Mouse (Mus musculus): ENCODE data around the gene Ifi35.
A peak's percentile ranks its signal among the peaks of the same experiment; 100 is the strongest.
"Not testable (repeated sequence)": the region's sequence is repeated elsewhere in the genome, so short reads cannot be mapped to it uniquely, and the experiment has no call there.

The Ifi35 gene

GRCm38 (mm10) chr11:101448274-101448746, at the start of gene Ifi35:
Ifi35 (plus strand) TSS chr11:101448407.
- no peak for DNase-seq (ENCODE audit: low spot score in 2 of 2)

GRCm38 (mm10) chr11:101415306-101415705, 32.9 kb upstream of the Ifi35 start:
- DNase-seq (ENCODE audit: low spot score in 2 of 2): no peak

GRCm38 (mm10) chr11:101416433-101417100, 31.6 kb upstream of the Ifi35 start:
- DNase-seq (ENCODE audit: low spot score in 2 of 2): no peak

- DNase-seq (ENCODE audit: low spot score in 2 of 2): peak; percentile 78 to 79
Observed at GRCm38 (mm10) chr11:101417101-101417855, 30.9 kb upstream of the Ifi35 start, which contains the start of gene Aarsd1. Aarsd1 (minus strand) TSS chr11:101417615.

- peak; percentile 37 to 64 for DNase-seq (ENCODE audit: low spot score in 2 of 2)
Observed at GRCm38 (mm10) chr11:101418991-101419390, 29.2 kb upstream of the Ifi35 start.

- DNase-seq (ENCODE audit: low spot score in 2 of 2): no peak
Observed at GRCm38 (mm10) chr11:101419610-101420009, 28.6 kb upstream of the Ifi35 start.

- no peak for DNase-seq (ENCODE audit: low spot score in 2 of 2)
Observed at GRCm38 (mm10) chr11:101420148-101420547, 28.1 kb upstream of the Ifi35 start.

GRCm38 (mm10) chr11:101424105-101424851, 23.9 kb upstream of the Ifi35 start, which contains the start of gene Gm27029:
Gm27029 (minus strand) TSS chr11:101424796.
- DNase-seq (ENCODE audit: low spot score in 2 of 2): peak in 1 of 2 experiments; percentile 42

- DNase-seq (ENCODE audit: low spot score in 2 of 2): peak; percentile 96
Observed at GRCm38 (mm10) chr11:101424925-101425813, 23.0 kb upstream of the Ifi35 start, which contains the start of the genes Rundc1 and Ptges3l. Rundc1 (plus strand) TSS chr11:101425085. Ptges3l (minus strand) TSS chr11:101425333.

- no peak for DNase-seq (ENCODE audit: low spot score in 2 of 2)
Observed at GRCm38 (mm10) chr11:101426165-101426564, 22.0 kb upstream of the Ifi35 start.

- DNase-seq (ENCODE audit: low spot score in 2 of 2): no peak
Observed at GRCm38 (mm10) chr11:101431327-101431726, 16.9 kb upstream of the Ifi35 start.

GRCm38 (mm10) chr11:101433396-101433795, 14.8 kb upstream of the Ifi35 start:
- DNase-seq (ENCODE audit: low spot score in 2 of 2): no peak

GRCm38 (mm10) chr11:101435831-101436230, 12.4 kb upstream of the Ifi35 start:
- no peak for DNase-seq (ENCODE audit: low spot score in 2 of 2)

- DNase-seq (ENCODE audit: low spot score in 2 of 2): no peak
Observed at GRCm38 (mm10) chr11:101436916-101437315, 11.3 kb upstream of the Ifi35 start.

- not testable (repeated sequence) for DNase-seq (ENCODE audit: low spot score in 2 of 2)
Observed at GRCm38 (mm10) chr11:101438006-101438405, 10.2 kb upstream of the Ifi35 start.

GRCm38 (mm10) chr11:101441450-101442126, 6.6 kb upstream of the Ifi35 start:
- not testable (repeated sequence) for DNase-seq (ENCODE audit: low spot score in 2 of 2)

- peak; percentile 95 to 97 for DNase-seq (ENCODE audit: low spot score in 2 of 2)
Observed at GRCm38 (mm10) chr11:101442127-101442693, 6.0 kb upstream of the Ifi35 start, which contains the start of gene Rpl27. Rpl27 (plus strand) TSS chr11:101442298.

- DNase-seq (ENCODE audit: low spot score in 2 of 2): no peak
Observed at GRCm38 (mm10) chr11:101442760-101443159, 5.4 kb upstream of the Ifi35 start.

- no peak for DNase-seq (ENCODE audit: low spot score in 2 of 2)
Observed at GRCm38 (mm10) chr11:101446319-101446718, 1.9 kb upstream of the Ifi35 start.

- not testable (repeated sequence) for DNase-seq (ENCODE audit: low spot score in 2 of 2)
Observed at GRCm38 (mm10) chr11:101446860-101447259, 1.3 kb upstream of the Ifi35 start.

Measured in right cerebral cortex, postnatal 36 days (tissue).